Mouse (Mus musculus) duodenum, adult 2 months (tissue): Measurements from ENCODE around the gene Slc22a7. TPM values are rescaled to one million over a fixed set of nuclear protein-coding genes. Genes with fewer than 3 reads are reported as not detected.

Experiments used
- polyA plus RNA-seq: library from polyadenylated mRNA; depleted of rRNA; stranded (reverse); fragments of >200 nt; gene quantifications from 2 replicates; pipeline ENCODE4 v1.2.3, GENCODE M21; 2012; ENCODE audit warnings: low replicate concordance; rRNA removed

Gene Slc22a7
- polyA plus RNA-seq: not detected in 2 replicates

DNA sequence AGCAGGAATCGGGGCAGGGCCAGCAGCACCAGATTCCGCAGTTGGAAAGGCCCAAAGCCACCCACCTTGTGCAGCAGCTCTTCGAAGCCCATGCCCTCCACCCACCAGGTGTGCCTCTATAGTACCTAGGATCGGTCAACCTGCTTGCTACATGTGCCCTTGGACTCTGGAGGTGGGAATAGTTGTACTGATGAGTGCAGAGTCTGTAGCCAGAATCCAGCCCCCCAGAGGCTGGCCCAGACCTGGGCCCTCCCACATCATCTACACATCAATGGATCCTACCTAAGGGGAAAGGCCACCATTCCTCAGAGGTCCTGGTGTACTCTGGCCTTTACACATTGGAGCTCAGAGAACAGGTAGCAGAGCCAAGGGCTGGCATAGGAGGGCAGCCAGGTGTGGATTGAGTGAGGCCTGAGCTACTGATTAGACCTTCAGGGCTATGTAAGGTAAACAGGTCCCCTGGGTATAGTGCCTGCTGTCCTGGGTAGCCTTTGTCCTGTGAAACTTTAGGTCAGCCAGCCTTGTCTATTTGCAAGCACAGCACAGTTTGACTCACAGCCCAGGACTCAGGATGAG lies at the start of gene Slc22a7:
Slc22a7 (minus strand) TSS at position 160 of the 576 bp plus-strand sequence.

DNA sequence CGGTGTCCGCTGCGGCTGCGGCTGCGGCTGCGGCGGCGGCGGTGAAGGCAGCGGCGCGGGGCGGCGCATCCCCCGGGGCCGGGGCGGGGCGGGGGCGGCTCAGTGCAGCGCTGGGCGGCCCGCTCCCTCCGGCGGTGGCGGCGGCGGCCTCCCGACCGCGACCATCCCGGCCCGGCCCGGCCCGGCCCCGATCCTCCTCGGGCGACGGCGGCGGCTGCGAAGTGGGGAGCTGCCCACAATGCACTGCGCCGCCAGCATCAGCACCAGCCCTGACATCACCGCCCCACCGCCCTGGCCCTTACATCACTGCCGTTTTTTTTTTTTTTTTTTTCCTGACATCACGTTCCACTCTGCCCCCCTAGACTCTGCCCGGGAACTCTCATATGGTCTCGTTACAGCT lies 49.2 kb upstream of the Slc22a7 start, which contains the start of gene Ttbk1:
Ttbk1 (minus strand) TSS at position 245 of the 400 bp plus-strand sequence.

DNA sequence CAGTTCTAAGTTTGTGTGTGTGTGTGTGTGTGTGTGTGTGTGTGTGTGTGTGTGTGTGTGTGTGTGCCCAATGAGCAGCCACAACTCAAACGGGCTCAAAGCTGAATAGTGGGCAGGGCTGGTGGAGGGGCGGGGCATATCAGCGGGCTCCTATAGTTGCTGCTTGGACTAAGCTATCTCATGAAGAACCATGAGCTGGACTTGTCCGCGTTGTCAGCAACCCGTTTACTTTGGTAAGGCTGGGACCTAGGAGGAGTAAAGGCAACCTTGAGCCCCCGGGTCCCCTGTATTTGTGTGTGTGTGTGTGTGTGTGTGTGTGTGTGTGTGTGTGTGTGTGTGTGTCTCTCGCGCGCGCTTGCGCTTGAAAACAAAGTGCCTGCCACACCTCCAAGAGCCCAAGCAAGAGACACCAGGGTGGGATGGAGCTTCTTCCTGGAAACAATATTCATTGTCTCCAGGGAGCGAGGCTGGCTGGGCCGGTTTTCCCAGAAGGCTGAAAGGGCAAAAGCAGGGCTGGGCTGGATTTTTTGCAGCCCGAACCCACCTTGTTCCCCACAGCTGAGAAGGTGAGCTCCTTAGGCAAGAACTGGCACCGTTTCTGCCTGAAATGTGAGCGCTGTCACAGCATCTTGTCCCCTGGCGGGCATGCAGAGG lies 9.4 kb downstream of the Slc22a7 start, which contains the start of gene Crip3:
Crip3 (plus strand) TSS at position 166 of the 654 bp plus-strand sequence.

DNA sequence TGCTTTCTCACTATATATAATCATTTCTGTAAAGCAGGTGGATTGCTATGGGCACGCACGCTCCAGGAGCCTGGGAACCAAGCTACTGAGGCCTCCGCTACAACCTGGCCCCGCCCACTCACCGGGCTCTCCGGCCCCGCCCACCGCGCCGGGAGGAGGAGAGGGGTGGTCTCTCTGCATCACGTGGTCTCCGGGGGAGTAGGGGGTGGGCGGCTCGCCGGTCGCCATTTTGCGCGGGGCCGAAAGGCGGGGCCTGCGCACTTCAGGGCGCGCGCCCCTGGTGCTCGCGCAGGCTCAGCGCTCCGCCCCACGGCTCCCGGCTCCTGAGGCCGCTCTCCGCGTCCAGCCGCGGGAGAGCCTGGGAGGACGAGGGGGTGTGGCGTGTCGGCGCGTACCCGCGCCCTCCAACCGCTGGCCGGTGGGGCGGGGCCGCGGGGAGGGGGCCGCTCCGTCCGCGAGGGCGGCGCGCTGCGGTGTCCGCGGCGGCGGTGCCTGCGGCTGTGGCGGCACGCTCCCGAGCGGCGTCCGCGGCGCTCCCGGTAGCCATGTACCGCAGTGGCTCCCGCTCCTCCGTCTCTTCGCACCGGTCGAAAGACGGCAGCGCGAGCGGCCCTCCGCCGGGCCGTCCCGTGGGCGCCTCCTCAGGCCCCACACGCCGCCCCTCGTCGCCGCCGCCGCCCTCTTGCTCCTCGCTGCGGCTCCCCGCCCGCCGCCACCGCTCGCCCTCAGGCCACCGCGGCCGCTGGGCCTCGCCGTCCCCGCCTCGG lies 54.8 kb downstream of the Slc22a7 start, which contains the start of gene Zfp318:
Zfp318 (plus strand) TSS at position 438 of the 767 bp plus-strand sequence.

Other genes with a start within 250 kb of the Slc22a7 start
- 0.92 and 1.5 TPM in 2 replicates for gene Polh, start 235.8 kb downstream of the Slc22a7 start, polyA plus RNA-seq
- 5.5 and 7.3 TPM in 2 replicates for gene Xpo5, start 235.7 kb downstream of the Slc22a7 start, polyA plus RNA-seq
- gene Polr1c, start 190.4 kb downstream of the Slc22a7 start, polyA plus RNA-seq: 19.3 and 22.3 TPM in 2 replicates
- 255 and 304 TPM in 2 replicates for gene Yipf3, start 190.4 kb downstream of the Slc22a7 start, polyA plus RNA-seq
- 1.0 and 2.1 TPM in 2 replicates for gene Lrrc73, start 184.9 kb downstream of the Slc22a7 start, polyA plus RNA-seq
- gene Tjap1, start 155.4 kb downstream of the Slc22a7 start, polyA plus RNA-seq: 85.8 and 90.0 TPM in 2 replicates
- gene Dlk2, start 141.0 kb downstream of the Slc22a7 start, polyA plus RNA-seq: 0.48 and 0.71 TPM in 2 replicates
- gene Abcc10, start 110.1 kb downstream of the Slc22a7 start, polyA plus RNA-seq: 38.3 and 51.7 TPM in 2 replicates
- 1.4 and 3.3 TPM in 2 replicates for gene Zfp318, start 54.7 kb downstream of the Slc22a7 start, polyA plus RNA-seq
- gene Crip3, start 9.5 kb downstream of the Slc22a7 start, polyA plus RNA-seq: 0.50 and 0.51 TPM in 2 replicates
- gene Ttbk1, start 49.2 kb upstream of the Slc22a7 start, polyA plus RNA-seq: 0.14 and 0.37 TPM in 2 replicates
- gene Dnph1, start 58.3 kb upstream of the Slc22a7 start, polyA plus RNA-seq: 2.9 and 3.5 TPM in 2 replicates
- gene Cul9, start 107.9 kb upstream of the Slc22a7 start, polyA plus RNA-seq: 5.4 and 7.1 TPM in 2 replicates
- gene Srf, start 117.7 kb upstream of the Slc22a7 start, polyA plus RNA-seq: 147 and 180 TPM in 2 replicates
- 4.7 and 6.5 TPM in 2 replicates for gene Ptk7, start 191.0 kb upstream of the Slc22a7 start, polyA plus RNA-seq
- gene Klc4, start 207.6 kb upstream of the Slc22a7 start, polyA plus RNA-seq: 76.0 and 152 TPM in 2 replicates
- gene Mrpl2, start 207.8 kb upstream of the Slc22a7 start, polyA plus RNA-seq: 101 and 186 TPM in 2 replicates
- 9.8 and 12.0 TPM in 2 replicates for gene Cul7, start 211.9 kb upstream of the Slc22a7 start, polyA plus RNA-seq
- gene Rrp36, start 235.9 kb upstream of the Slc22a7 start, polyA plus RNA-seq: 28.4 and 38.6 TPM in 2 replicates
- 45.3 and 69.5 TPM in 2 replicates for gene Mea1, start 240.3 kb upstream of the Slc22a7 start, polyA plus RNA-seq
- 85.2 and 117 TPM in 2 replicates for gene Klhdc3, start 242.5 kb upstream of the Slc22a7 start, polyA plus RNA-seq